Mouse (Mus musculus): ENCODE measurements around the gene Iglon5. TPM values are rescaled to one million over a fixed set of nuclear protein-coding genes. Genes with fewer than 3 reads are reported as not detected.

Gene Iglon5
- total RNA-seq, 2 experiments from 2014 or later = 24.4 to 27.3 TPM

DNA sequence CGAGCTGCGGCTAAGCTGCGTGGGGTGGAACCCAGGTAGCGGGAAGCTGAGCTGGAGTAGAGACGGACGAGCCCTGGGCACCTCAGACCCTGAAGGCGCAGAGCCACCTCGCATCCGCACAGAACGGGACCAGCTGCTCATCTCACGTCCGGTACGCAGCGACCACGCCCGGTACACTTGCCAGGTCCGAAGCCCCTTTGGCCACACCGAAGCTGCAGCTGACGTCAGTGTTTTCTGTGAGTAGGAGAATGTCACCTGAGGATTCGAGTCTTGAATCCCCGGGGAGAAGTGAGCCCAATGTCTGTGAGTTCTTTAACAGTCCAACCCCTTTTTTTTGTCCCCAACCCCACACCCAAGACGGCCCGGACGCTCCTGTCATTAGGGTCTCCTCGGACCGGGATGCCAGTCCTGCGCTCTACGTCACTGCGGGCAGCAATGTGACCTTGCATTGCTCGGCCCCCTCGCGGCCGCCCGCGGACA lies 25.0 kb downstream of the Iglon5 start:
- peak overlapping the region; percentile 34 for H3K4me3 ChIP-seq
- peak; percentile 34; the same call in 1 of the 2 replicates for TF ChIP-seq CTCF (IDR thresholded peaks at IDR 0.05)
- intact Hi-C loops (cut with DNase I) = no loop called here
- no peak overlapping the region for H3K27ac ChIP-seq
- DNase-seq (ENCODE audit: extremely low spot score in 1 of 2, low spot score in 2 of 2) = no peak

DNA sequence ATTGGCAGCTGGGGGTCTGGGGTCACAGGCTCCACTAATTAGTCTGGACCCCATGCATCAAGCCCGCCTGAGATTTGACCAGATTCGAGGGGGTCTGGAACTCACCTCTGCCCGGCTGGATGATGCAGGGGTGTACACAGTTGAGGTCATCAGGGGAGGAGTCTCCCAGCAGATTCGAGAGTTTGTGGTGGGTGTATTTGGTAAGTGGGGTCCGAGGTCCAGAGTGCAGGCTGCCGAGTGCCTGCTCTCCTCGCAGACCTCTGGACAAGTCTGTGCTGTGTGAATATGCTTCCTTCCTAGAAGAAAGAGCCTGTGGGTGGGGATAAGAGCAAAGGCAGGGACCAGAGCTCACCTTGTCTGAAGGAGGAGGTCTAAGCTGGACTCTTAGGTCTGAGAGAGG lies 25.9 kb downstream of the Iglon5 start:
- Histone ChIP-seq H3K27ac (no peak overlapping the region), H3K4me3 (no peak overlapping the region)
- no peak for TF ChIP-seq CTCF (IDR thresholded peaks at IDR 0.05)
- DNase-seq (ENCODE audit: extremely low spot score in 1 of 2, low spot score in 2 of 2) = no peak
- intact Hi-C loops (cut with DNase I) = no loop called here

GRCm38 (mm10) chr7:43462851-43463250 lies 27.0 kb downstream of the Iglon5 start, which contains the start of gene Vsig10l:
TSS of gene Vsig10l (plus strand) at chr7:43463151.
- DNase-seq (ENCODE audit: extremely low spot score in 1 of 2, low spot score in 2 of 2) = no peak
- intact Hi-C loops (cut with DNase I) = no loop called here

DNA sequence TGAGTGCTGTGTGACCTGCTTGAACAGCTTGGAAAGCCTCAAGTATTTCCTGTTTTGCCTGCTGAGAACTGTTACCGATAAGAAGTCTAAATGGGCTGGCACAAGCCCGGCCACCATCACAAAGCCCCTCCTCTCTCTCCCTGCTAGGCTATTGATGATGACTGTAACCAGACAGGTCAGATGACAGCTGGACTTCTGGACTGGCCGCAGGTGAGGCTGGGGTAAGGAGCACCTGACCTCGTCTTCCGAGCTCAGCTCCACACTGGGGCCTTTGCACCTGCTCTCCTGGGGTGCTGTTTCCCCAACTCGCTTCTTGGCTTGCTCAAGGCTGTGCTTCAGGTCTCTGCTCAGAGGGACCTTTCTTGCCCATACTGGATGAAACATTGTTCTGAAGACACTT lies 35.5 kb downstream of the Iglon5 start:
- no peak for DNase-seq (ENCODE audit: extremely low spot score in 1 of 2, low spot score in 2 of 2)
- no peak overlapping the region for H3K4me3 ChIP-seq
- TF ChIP-seq CTCF (IDR thresholded peaks at IDR 0.05) = no peak
- no peak overlapping the region for H3K27ac ChIP-seq
- intact Hi-C loops (cut with DNase I) = no loop called here

More at GRCm38 (mm10) chr7:43462851-43463250, 27.0 kb downstream of the Iglon5 start, which contains the start of gene Vsig10l:
- no peak within 1 kb of the TSS for H3K27ac ChIP-seq
- no peak for TF ChIP-seq CTCF (IDR thresholded peaks at IDR 0.05)
- no peak within 1 kb of the TSS for H3K4me3 ChIP-seq

GRCm38 (mm10) chr7:43453599-43454355 lies 36.1 kb downstream of the Iglon5 start:
- Histone ChIP-seq H3K27ac (no peak overlapping the region), H3K4me3 (no peak overlapping the region)
- intact Hi-C loops (cut with DNase I) = no loop called here
- no peak for DNase-seq (ENCODE audit: extremely low spot score in 1 of 2, low spot score in 2 of 2)
- TF ChIP-seq CTCF (IDR thresholded peaks at IDR 0.05) = no peak

- intact Hi-C loops (cut with DNase I) = no loop called here
- H3K27ac ChIP-seq = no peak overlapping the region
- no peak overlapping the region for H3K4me3 ChIP-seq
- TF ChIP-seq CTCF (IDR thresholded peaks at IDR 0.05) = peak; percentile 11
- DNase-seq (ENCODE audit: extremely low spot score in 1 of 2, low spot score in 2 of 2) = no peak
These were observed 37.3 kb downstream of the Iglon5 start for GRCm38 (mm10) chr7:43452609-43453008.

- no peak for TF ChIP-seq CTCF (IDR thresholded peaks at IDR 0.05)
- intact Hi-C loops (cut with DNase I) = no loop called here
- H3K27ac ChIP-seq = no peak overlapping the region
- DNase-seq (ENCODE audit: extremely low spot score in 1 of 2, low spot score in 2 of 2) = no peak
- no peak overlapping the region for H3K4me3 ChIP-seq
These were observed 38.1 kb downstream of the Iglon5 start for GRCm38 (mm10) chr7:43451726-43452125.

GRCm38 (mm10) chr7:43449811-43450210 lies 40.1 kb downstream of the Iglon5 start:
- no peak for TF ChIP-seq CTCF (IDR thresholded peaks at IDR 0.05)
- intact Hi-C loops (cut with DNase I) = loop anchor here (10.0 kb wide), 1 partner anchor 225 kb away; the partner anchor contains the start of gene Ctu1
- Histone ChIP-seq H3K4me3 (no peak overlapping the region), H3K27ac (no peak overlapping the region)
- no peak for DNase-seq (ENCODE audit: extremely low spot score in 1 of 2, low spot score in 2 of 2)

DNA sequence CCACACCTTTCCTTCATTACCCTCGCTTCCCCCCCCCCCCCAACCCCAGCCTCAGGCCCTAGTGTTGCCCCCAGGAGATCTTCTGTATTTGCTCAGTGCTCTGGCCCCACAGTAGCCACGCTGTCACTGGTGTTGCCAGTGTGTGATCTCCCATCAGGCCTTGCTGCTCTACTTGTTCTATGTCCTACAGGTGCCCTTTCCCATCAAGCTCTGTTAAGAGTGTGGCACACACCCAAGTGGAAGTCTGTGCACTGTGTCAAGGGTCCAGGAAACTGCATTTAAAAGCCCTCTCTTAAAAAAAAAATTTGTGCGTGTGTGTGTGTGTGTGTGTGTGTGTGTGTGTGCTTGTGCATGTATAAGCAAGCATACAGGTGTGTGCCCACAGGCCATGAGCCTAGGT lies 41.6 kb downstream of the Iglon5 start:
- TF ChIP-seq CTCF (IDR thresholded peaks at IDR 0.05) = no peak
- DNase-seq (ENCODE audit: extremely low spot score in 1 of 2, low spot score in 2 of 2) = no peak
- intact Hi-C loops (cut with DNase I) = loop anchor here (10.0 kb wide), 1 partner anchor 227 kb away; the partner anchor contains the start of gene Ctu1
- no peak overlapping the region for H3K4me3 ChIP-seq
- H3K27ac ChIP-seq = no peak overlapping the region

- no peak overlapping the region for H3K4me3 ChIP-seq
- H3K27ac ChIP-seq = no peak overlapping the region
- DNase-seq (ENCODE audit: extremely low spot score in 1 of 2, low spot score in 2 of 2) = no peak
- intact Hi-C loops (cut with DNase I) = loop anchor here (10.0 kb wide), 1 partner anchor 227 kb away; the partner anchor contains the start of gene Ctu1
- TF ChIP-seq CTCF (IDR thresholded peaks at IDR 0.05) = no peak
These were observed 42.1 kb downstream of the Iglon5 start for GRCm38 (mm10) chr7:43447801-43448200.

DNA sequence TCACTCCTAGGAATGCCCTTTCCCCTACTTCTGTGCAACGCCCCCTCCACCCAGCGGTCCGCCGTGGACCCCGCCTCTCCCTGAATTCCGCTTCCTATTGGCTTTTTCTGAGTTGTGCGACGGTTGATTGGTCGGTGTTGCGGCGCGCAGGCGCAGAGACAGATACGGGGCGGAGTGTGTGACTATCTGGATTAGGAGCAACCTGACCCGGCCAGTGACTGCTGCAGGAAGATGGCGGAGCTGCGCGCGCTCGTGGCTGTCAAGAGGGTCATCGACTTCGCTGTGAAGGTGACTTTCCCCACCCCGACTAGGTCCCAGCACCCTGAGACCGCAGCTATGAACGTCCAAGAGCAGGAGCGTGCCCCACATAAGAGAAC lies 46.0 kb downstream of the Iglon5 start, which contains the start of the genes Etfb and Gm45233:
TSS of gene Etfb (plus strand) at position 167 of the 377 bp plus-strand sequence.
TSS of gene Gm45233 (plus strand) at position 212 of the 377 bp plus-strand sequence.
- intact Hi-C loops (cut with DNase I) = loop anchor here (5.0 to 10.0 kb wide), 3 partner anchors 48 to 231 kb away; partner anchors contain the start of genes Ctu1, Iglon5 and Zfp715
- H3K27ac ChIP-seq = peak within 1 kb of the TSS; percentile 89
- DNase-seq (ENCODE audit: extremely low spot score in 1 of 2, low spot score in 2 of 2) = peak; percentile 91 to 94
- H3K4me3 ChIP-seq = peak within 1 kb of the TSS; percentile 56
- no peak for TF ChIP-seq CTCF (IDR thresholded peaks at IDR 0.05)

All from left cerebral cortex, adult 2 months (tissue).